Comparison of ENCODE assay signal across 15 mouse cellular contexts in the genomic region with DNA sequence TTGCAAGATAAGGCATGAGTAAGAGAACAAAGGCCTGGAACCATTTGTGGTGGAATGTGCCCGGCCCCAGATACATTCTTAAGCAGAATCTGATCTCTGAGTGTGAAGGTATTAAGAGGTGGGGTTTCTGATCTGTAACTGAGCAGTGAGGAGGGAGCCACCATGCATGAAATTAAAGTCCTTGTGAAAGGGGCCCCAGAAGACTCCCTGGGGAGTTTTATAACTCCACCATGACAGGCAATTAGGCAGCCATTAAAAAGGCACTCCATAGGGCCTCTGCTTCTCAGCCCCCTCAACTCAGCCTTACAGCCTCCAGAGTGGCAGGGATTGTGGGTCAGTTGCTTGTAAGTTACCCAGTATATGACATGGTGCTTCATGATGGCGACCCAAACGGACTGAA. TPM values are rescaled to one million over a fixed set of nuclear protein-coding genes. Genes with fewer than 3 reads are reported as not detected.
DNase-seq lines count a peak whose midpoint lies in the region; ATAC-seq and TF ChIP-seq lines count a peak whose summit lies in the region.
"Had no signal": no experiment of that assay in that cellular context is flagged by ENCODE, and none has a peak within 500 bp of the region (broad histone marks: within the 10 kb centered on the region; RNA-seq: fewer than 3 reads in every experiment).

No protein-coding gene starts in this region.

- no peaks in the 10 kb centered on the region for H3K27me3 ChIP-seq in embryonic facial prominence, embryonic 11.5 days (ENCODE audit: control insufficient read depth, insufficient read depth, low read length)
- no peaks in the 10 kb centered on the region for H3K27me3 ChIP-seq in embryonic facial prominence, embryonic 10.5 days (replicated peaks; ENCODE audit: low read depth, poor library complexity, severe bottlenecking)
- no peaks in the 10 kb centered on the region for H3K27me3 ChIP-seq in kidney, postnatal 0 days (ENCODE audit: insufficient read depth, low read length)
- no peaks in the 10 kb centered on the region for H3K27me3 ChIP-seq in neural tube, embryonic 12.5 days (replicated peaks)
- H3K27me3 ChIP-seq: heart, embryonic 15.5 days had no signal

- H3K27ac ChIP-seq in embryonic facial prominence, embryonic 11.5 days (replicated peaks; ENCODE audit: low read depth, low read length): no peak overlapping the region
- no peak overlapping the region for H3K27ac ChIP-seq in embryonic facial prominence, embryonic 10.5 days (replicated peaks)
- peak overlapping the region; percentile 47; the same call in 1 of the 2 replicates for H3K27ac ChIP-seq in kidney, postnatal 0 days
- H3K27ac ChIP-seq in neural tube, embryonic 12.5 days: no peak overlapping the region
- H3K27ac ChIP-seq in layer of hippocampus, adult 2 months: no peak overlapping the region
- H3K27ac ChIP-seq: heart, embryonic 15.5 days had no signal

- 61% methylated on average over 3 of the region's 3 CpGs for WGBS in embryonic facial prominence, embryonic 11.5 days
- 60% methylated on average over 3 of the region's 3 CpGs for WGBS in embryonic facial prominence, embryonic 10.5 days
- 31% methylated on average over 3 of the region's 3 CpGs for WGBS in kidney, postnatal 0 days
- 10% methylated on average over 3 of the region's 3 CpGs for WGBS in neural tube, embryonic 12.5 days

- H3K4me3 ChIP-seq in embryonic facial prominence, embryonic 11.5 days (ENCODE audit: low read depth, low read length): no peak overlapping the region
- H3K4me3 ChIP-seq in embryonic facial prominence, embryonic 10.5 days: no peak overlapping the region
- H3K4me3 ChIP-seq in kidney, postnatal 0 days (replicated peaks; ENCODE audit: low read depth, low read length): no peak overlapping the region
- no peak overlapping the region for H3K4me3 ChIP-seq in neural tube, embryonic 12.5 days
- H3K4me3 ChIP-seq in layer of hippocampus, adult 2 months: no peak overlapping the region
- H3K4me3 ChIP-seq: heart, embryonic 15.5 days had no signal

- H3K9ac ChIP-seq in embryonic facial prominence, embryonic 11.5 days (replicated peaks; ENCODE audit: low read length): no peak overlapping the region
- H3K9ac ChIP-seq in kidney, postnatal 0 days (ENCODE audit: low read depth, low read length): no peak overlapping the region
- H3K9ac ChIP-seq in neural tube, embryonic 12.5 days: no peak overlapping the region
- H3K9ac ChIP-seq: heart, embryonic 15.5 days had no signal

- H3K36me3 ChIP-seq in embryonic facial prominence, embryonic 11.5 days (replicated peaks; ENCODE audit: control insufficient read depth, insufficient read depth, low read depth, low read length): no peaks in the 10 kb centered on the region
- no peaks in the 10 kb centered on the region for H3K36me3 ChIP-seq in embryonic facial prominence, embryonic 10.5 days (replicated peaks)
- no peaks in the 10 kb centered on the region for H3K36me3 ChIP-seq in kidney, postnatal 0 days (ENCODE audit: insufficient read depth, low read length)
- H3K36me3 ChIP-seq in neural tube, embryonic 12.5 days: no peaks in the 10 kb centered on the region
- H3K36me3 ChIP-seq: heart, embryonic 15.5 days had no signal

- ATAC-seq in embryonic facial prominence, embryonic 11.5 days (replicated peaks; ENCODE audit: insufficient number of reproducible peaks, low FRiP score, low TSS enrichment, low read depth): peak; percentile 62
- peak; percentile 90 for ATAC-seq in kidney, postnatal 0 days (replicated peaks; ENCODE audit: low FRiP score, low read depth)
- peak; percentile 68; the same call in 1 of the 2 replicates for ATAC-seq in neural tube, embryonic 12.5 days (ENCODE audit: low FRiP score, low read depth)
- ATAC-seq: lung, postnatal 0 days had no signal

- no peak for DNase-seq in embryonic facial prominence, embryonic 11.5 days (ENCODE audit: low spot score)
- DNase-seq in embryonic facial prominence, embryonic 10.5 days (ENCODE audit: low spot score): no peak
- DNase-seq in kidney, postnatal 0 days (ENCODE audit: low spot score): peak; percentile 73
- DNase-seq in kidney, adult 11 months: no peak
- no peak for DNase-seq in neural tube, embryonic 10.5 days (ENCODE audit: extremely low spot score, low spot score)
- no peak for DNase-seq in cerebellum, postnatal 10 days
- DNase-seq in layer of hippocampus, adult 2 months (ENCODE audit: low spot score in 2 of 2): no peak
- DNase-seq: adrenal gland, adult 8-10 months; cerebellum, adult 11-12 months; cerebellum, postnatal 36 days; layer of hippocampus, postnatal 36 days; thymus, postnatal 4 days had no signal

- no peak overlapping the region for H3K4me2 ChIP-seq in embryonic facial prominence, embryonic 11.5 days (ENCODE audit: low read depth, low read length)
- H3K4me2 ChIP-seq in kidney, postnatal 0 days (ENCODE audit: low read length): no peak overlapping the region
- no peak overlapping the region for H3K4me2 ChIP-seq in neural tube, embryonic 12.5 days (replicated peaks)
- H3K4me2 ChIP-seq: heart, embryonic 15.5 days had no signal

- TF ChIP-seq CTCF in kidney, postnatal 0 days (IDR thresholded peaks at IDR 0.05; ENCODE audit: low read depth): no peak
- no peak for TF ChIP-seq CTCF in layer of hippocampus, adult 2 months (conservative IDR thresholded peaks at IDR 0.05)

- no peaks in the 10 kb centered on the region for H3K4me1 ChIP-seq in embryonic facial prominence, embryonic 11.5 days (ENCODE audit: control insufficient read depth, insufficient read depth, low read length)
- H3K4me1 ChIP-seq in embryonic facial prominence, embryonic 10.5 days: peaks cover 10% of the 10 kb centered on the region
- 0 out of 2 replicates have a peak, but pooled peaks cover 3% of the 10 kb centered on the region for H3K4me1 ChIP-seq in kidney, postnatal 0 days (replicated peaks; ENCODE audit: insufficient read depth, low read length)
- H3K4me1 ChIP-seq in neural tube, embryonic 12.5 days: no peaks in the 10 kb centered on the region

- H3K9me3 ChIP-seq in embryonic facial prominence, embryonic 11.5 days (replicated peaks; ENCODE audit: control insufficient read depth, low read length): no peaks in the 10 kb centered on the region
- H3K9me3 ChIP-seq in embryonic facial prominence, embryonic 10.5 days: no peaks in the 10 kb centered on the region
- no peaks in the 10 kb centered on the region for H3K9me3 ChIP-seq in kidney, postnatal 0 days (replicated peaks; ENCODE audit: low read length)
- no peaks in the 10 kb centered on the region for H3K9me3 ChIP-seq in neural tube, embryonic 12.5 days
- H3K9me3 ChIP-seq: heart, embryonic 15.5 days had no signal

RNA-seq across cellular contexts. Expression of gene St3gal6, which starts 8.5 kb away (rescaled TPM):
- 8.1 and 9.9 TPM in 2 replicates for polyA plus RNA-seq in embryonic facial prominence, embryonic 11.5 days (2014; fragmentation: Nextera tagmentation; extraction: Ambion mirVana)
- 10.3 and 11.9 TPM in 2 replicates for polyA plus RNA-seq in embryonic facial prominence, embryonic 10.5 days (2016; fragmentation: Nextera tagmentation; extraction: Ambion mirVana)
- polyA plus RNA-seq in kidney, postnatal 0 days (2015; fragmentation: Nextera tagmentation; extraction: Ambion mirVana): 93.6 and 93.8 TPM in 2 replicates
- 6.8 and 7.4 TPM in 2 replicates for polyA plus RNA-seq in neural tube, embryonic 12.5 days (2016; fragmentation: Nextera tagmentation; extraction: Ambion mirVana)
- total RNA-seq in layer of hippocampus, adult 2 months (2021): 10 to 100 TPM; 13.0 to 17.4 TPM
